Mouse (Mus musculus) MN1 (cell line): ENCODE measurements at regions not wholly inside any gene's neighbourhood (a gene's known extent, or its start where the extent isn't known, plus 50 kb on each side); places are given as distances from the start of the nearest gene placed in this dataset.

Experiments
- DNase-seq: peaks from one replicate; pipeline ENCODE4 v3.0.0-alpha.2; 2016; ENCODE audit warnings: low spot score

DNA sequence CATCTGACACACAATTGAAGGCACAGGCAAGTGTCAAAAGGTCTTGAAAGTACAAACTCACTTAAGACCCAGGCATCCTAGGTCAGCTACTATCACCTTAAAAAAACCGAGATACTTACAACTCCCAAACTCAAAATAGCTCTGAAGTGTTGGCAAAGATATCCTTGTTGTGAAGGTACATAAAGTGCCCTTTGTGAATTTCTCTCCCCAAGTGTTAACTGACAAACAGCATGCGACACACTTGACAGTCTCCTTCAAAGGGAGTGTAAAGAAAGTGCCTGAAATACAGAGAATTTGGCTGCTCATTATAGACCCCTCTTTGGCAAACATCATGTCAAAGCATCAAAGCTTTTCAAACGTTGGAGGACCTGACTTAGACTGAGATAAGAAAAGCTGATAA is 2634.2 kb downstream of the 9330182O14Rik start:
- no peak for DNase-seq

DNA sequence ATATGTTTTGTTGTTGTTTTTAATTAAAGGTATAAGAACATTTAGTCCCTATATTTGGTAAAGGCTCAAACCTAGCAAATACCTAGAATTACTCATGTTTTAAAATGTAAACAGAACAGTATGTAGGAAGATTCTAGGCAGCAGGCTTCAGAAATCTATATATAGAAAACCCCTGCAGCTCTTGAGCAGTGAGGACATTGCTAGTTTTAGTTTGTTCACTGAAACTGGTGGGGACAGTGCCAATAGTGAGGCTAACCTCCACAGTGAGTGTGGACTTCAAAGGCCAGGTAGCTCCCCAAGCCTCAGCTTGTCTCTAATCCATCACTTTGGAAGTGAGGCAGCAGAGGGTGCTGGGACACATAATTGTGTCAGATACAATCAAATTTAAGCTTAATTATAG is 2645.7 kb downstream of the 9330182O14Rik start:
- DNase-seq: no peak

DNA sequence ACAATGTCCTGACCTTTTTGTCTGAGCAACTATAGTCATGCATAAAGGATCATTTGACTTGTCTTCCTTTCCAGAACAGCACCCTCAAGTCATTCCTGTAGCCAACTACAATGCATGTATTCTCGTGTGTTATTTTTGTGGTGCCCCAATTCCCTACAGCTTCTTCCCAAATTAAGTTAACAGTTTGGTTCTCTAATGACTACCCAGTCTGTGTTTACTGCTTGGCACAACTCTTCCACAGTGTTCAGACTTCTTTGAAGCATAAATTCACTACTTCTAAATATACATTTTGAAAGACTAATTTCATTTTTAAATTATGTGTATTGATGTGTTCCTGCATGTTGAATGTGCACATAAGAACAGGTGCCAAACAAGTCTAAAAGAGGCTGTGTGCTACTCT is 2667.1 kb downstream of the 9330182O14Rik start:
- DNase-seq: no peak

DNA sequence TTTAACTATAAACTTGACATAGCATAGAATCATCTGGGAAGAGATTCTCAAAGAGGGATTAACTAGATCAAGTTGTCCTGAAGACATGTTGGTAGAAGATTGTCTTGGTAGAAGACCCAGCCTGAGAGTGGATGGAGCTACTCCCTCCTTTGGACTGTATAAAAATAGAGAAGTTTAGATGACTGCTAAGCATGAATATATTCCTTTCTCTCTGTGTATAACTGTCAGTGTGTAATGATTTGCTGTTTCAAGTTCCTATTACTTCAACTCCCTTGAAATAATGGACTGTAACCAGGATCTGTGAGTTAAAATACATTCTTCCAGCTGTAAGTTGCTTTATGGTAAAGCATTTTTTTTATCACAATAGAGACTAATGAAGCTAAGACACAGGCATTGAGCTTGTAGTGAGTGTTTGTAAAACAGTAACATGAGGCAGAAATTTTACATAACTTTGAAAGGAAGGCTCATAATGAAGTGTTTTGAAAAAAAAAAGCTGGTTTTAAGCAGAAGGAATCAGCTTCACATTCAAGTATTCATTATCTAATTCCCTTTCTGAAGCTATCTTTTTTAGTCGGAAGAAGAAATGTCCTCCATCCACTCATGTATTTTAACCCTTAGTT is 2676.8 kb downstream of the 9330182O14Rik start:
- no peak for DNase-seq

DNA sequence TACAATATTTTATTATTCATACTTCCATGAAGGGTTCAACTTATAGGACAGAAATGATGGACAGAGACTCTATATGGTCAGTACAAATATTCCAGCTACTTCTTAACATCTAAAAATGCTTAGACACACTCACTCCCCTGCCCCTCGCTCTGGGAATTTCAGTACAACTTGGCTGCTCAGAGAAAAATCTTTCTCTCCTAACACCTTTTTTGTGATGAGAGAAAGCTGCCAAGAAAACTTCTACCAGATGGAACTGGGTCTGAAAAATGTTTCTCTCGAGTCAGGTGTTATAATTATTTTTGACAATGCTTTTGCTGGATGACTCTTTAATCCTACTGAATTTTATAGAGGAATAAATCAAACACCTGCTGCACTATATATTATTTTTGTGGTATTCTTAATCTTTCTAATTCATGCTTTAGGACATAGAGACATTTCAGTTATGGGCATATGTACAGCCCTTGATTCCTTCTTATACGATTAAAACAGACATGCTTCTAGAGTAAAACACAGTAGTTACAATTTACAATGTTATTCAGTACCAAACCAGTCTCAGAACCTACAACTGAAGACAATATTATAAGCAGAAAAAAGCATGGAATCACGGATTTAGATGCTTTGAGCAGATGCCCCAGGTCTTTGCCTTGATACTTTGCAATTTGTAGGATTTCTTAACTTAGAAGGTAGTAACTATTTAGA is 2681.0 kb downstream of the 9330182O14Rik start:
- no peak for DNase-seq

DNA sequence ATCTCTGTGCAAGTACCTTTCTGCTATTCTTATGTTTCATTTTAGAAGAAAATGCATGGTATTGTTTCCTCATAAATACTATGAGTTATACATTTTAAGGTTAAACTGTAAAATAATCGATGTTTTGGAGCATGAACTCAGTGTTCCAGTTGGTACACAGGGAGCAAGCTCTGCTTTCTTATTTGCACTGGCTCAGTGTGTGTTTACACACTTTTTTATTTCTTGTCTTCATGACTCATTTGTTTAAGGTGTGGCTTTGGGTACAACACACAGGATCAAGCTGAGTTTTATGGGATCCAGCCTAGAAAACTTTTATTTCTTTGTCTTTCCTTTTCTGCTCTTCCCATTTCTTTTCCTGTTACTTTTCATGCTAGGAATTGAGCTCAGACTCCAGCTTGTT is 2704.7 kb downstream of the 9330182O14Rik start:
- no peak for DNase-seq

DNA sequence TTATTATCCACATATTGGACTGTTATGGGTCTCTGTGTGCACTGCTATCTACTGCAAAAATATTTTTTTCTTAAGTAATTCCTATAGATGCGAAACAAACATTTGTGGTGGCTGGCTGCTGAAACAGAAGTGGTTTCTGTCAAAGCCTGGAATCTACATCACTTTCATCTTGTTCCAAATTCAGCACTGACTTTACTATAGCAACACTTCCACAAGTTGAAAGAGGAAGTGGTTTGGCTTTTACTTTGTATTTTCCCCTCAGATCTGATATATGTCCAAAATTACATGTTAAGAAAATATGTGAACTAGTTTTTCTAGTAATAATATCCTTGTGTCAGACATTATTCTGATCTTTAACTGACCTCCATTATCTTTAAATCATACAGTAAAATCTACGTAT is 2715.8 kb downstream of the 9330182O14Rik start:
- DNase-seq: no peak

DNA sequence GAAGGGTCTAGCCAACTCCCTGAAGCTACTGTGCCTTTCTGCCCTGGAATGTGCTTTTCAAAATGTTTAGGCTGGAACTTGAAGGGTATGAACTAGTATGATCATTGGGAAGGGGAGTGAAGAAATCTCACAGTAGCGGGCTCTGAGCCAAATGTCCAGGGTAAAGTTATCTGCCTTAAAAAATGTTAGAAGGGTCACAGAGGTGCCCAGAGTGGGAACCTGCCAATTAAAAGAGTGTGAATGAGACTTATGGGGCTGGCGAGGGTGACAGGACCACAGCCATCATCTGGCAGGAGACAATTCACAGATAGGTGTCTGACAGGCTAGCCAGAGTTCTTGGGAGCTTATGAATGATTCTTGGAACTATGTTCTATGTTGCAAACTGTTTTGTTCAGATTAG is 2738.3 kb downstream of the 9330182O14Rik start:
- no peak for DNase-seq

DNA sequence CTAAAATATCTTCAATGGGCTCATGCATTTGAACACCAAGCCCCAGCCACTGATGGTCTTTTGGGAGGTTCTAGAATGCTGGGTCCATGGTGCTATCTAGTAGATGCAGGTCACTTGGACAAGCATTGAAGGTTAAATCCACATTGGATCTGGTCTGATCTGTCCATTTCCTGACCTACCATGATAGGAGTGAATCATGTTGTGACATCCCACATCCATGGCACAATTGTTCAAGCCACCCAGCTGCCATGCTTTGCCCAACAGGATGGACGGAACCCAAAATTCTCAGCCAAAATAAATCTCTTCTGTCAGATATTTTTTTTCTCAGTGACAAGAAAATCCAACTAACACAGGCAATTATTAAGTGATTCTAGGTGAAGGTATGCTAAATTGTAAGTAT is 2760.4 kb downstream of the 9330182O14Rik start:
- DNase-seq: no peak

DNA sequence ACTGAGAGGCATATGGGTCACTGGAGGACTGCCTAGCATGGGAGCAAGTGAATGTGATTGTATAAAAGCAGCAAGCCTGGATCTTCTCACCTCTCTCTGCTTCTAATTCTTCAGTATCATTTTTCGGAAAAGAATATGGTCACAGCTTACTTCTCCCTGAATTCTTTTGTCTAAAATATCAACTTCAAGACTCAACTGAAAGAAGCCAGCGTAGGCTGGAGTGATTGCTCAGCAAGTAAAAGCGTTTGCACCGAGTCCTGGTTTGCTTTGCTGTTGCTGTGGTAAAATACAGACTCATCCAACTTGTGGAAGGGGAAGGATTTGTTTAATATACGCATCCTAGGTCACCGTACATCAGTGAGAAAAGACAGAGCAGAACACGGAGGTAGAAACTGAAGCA is 2765.9 kb downstream of the 9330182O14Rik start:
- DNase-seq: no peak

DNA sequence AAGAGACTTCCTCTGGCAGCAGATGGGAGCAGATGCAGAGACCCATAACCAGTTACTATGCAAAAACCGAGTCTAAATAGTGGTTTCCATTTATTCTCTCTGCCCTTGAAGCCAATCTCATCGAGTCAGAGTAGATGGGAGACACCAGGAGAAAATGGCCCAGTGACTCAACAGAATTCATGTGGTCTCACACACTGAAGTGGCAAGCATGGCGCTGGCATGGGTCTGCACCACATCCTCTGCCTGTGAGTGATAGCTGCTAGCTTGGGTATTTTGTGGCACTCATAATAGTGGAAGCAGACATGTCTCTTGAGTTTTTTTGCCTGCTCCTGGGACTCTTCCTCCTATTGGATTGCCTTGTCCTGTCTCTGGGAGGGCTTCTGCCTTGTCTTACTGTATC is 2767.6 kb downstream of the 9330182O14Rik start:
- DNase-seq: no peak

DNA sequence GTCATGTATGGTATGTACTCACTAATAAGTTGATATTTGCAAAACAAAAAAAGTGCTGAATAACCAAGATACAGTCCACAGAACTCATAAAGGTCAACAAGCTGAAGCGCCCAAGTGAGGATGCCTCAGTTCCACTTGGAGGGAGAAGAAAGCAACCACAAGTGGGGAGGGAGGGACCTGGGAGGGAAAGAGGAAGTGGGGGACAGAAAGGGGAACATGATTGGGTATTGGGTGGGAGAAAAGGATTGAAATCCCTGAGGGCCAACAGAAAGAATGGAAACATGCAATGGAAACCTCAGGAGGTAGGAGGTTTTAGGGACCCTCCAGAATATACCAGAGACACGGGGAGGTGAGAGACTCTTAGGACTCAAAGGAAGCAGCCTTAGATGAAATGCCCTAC is 2777.2 kb downstream of the 9330182O14Rik start:
- no peak for DNase-seq

DNA sequence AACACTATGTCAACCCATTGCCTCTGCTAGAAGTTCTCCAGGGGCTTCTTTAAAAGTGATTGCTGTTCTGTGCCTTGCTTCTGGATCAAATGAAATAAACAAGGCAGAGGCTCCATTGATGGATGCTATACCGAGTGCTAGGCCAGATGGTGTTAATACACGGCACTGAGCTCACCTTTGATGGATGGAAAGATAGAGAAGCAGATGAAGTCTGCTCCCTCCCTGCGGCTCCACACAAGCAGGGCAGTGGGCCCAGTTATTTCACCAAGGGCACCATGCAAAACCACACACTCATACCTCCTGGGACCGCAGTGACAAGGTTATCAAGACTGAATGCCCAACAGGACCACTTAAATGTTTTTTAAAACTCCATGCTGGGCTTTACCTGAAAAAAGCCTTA is 2778.7 kb downstream of the 9330182O14Rik start:
- no peak for DNase-seq

DNA sequence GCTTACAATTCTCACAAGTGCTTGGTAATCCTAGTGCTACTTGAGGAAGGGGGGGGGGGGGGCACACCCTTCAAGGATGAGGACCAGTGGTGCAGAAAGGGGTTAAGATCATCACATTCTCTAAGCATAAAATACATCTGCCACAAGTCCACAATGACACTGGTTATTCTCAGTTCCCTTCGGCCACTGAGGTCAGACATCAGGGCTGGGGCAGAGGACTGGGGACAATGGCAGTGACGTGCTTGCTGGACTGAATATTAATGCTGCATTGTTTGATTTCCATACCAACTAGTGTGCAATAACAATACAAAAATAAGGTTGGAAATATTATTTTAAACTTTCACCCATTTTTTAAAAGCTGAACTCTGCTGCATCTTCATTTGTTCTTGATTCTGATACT is 2779.1 kb downstream of the 9330182O14Rik start:
- no peak for DNase-seq

DNA sequence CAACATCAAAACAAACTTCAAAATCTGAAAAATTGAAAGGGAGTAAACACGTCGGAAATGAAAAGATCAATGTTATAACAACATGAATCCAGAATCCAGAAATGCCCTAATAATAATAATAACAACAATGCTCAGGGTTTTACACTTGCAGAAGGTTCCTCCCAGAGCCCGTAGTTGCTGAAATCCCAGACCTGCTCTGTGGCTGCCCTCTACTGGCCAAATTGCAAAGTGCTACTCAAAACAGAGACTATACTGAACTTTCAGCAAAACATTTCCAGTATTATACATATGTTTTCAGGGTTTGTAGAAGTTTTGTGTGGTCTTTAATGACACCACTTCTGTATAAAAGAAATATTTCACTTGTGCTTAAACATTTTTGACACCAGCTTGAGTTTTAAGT is 2779.9 kb downstream of the 9330182O14Rik start:
- DNase-seq: peak; percentile 38

DNA sequence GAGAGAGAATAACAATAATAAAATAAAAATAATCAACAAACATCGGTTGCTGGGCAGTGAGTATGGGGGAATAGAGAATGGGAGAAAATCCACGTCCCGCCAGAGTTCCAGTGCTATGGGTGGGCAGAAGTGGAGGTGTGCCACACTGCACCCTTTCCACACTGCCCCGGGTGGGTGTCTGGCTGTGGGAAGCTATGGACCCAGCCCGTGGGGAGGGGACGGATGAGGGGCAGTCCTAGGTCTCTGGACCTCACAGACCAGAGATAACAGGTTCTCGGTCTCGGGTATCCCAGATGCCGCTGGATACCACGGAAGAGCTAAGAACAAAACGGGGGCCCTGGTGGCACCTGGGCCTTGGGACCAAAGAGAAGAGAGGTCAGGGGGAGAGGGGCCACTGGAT is 2781.0 kb downstream of the 9330182O14Rik start:
- DNase-seq: no peak

DNA sequence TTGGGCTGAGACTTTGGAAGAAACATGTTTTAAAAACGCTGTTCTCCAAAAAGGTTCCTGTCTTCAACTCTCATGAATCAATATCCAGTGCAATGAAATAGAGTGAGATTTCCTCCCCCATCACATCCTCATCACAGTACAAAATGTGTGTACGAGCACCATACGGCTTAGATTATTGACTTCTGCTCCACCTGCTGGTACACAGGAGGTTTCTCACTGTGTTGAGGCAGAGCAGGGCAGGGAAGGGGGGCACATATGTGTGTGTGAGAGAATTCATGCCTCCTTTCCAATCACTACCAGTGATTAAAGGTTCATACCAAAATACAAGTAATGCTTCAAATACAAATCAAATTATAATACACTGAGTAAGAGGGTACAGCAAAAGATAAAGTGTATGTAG is 2787.5 kb downstream of the 9330182O14Rik start:
- DNase-seq: no peak

DNA sequence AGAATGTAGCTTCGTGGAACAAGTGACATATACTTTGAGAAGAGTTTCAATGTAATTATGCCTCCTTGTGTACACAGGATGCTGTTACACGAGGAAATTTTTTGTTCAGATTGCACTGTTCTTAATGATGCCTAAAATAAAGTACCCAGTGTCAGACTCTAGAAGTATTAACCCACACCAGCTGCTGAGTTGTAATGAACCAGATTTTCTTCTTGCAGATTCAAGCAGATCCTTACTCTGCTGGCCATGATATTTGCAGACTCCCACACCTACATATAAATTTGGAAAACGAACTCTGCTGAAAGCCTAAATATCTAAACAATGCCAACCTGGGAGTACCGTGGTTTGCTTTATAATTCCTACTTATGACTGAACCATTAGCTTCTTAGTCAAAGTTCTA is 2794.2 kb downstream of the 9330182O14Rik start:
- no peak for DNase-seq

DNA sequence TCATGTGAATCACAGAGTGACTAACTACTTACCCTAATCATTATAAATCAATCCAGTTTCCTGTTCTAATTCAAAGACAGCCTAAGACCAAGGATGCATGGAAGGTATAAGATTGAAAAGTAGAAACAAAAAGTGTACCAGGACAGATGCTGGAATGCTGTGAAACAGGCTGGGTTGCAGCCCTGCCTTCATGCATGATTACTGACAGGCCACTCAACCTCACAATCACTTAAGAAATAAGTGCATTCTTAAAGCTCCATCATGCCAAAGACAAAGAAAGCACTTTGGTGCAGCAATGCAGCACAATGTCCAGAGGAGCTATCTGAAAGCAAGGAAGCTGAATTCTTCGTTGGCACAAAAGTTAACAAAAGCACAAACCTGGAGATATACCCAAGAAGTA is 2810.4 kb downstream of the 9330182O14Rik start:
- DNase-seq: no peak

DNA sequence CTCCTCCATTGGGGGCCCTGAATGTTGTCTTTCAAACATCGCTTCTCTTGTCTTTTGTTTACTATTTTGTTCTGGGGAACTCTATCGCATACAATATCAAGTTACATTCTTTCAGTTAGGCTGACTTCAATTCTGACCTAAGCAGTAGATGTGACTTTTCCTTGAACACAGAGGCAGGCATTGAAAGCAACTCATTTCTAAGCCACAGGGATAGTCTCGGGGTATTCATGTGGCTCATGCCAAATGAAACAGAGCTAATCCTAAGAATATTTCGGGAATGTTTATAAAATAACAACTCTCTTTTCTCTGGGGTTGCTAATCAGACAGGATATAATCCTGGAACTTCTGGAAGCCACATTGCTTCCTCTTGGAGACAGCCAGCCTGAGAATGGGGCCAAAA is 2821.0 kb downstream of the 9330182O14Rik start:
- DNase-seq: no peak

DNA sequence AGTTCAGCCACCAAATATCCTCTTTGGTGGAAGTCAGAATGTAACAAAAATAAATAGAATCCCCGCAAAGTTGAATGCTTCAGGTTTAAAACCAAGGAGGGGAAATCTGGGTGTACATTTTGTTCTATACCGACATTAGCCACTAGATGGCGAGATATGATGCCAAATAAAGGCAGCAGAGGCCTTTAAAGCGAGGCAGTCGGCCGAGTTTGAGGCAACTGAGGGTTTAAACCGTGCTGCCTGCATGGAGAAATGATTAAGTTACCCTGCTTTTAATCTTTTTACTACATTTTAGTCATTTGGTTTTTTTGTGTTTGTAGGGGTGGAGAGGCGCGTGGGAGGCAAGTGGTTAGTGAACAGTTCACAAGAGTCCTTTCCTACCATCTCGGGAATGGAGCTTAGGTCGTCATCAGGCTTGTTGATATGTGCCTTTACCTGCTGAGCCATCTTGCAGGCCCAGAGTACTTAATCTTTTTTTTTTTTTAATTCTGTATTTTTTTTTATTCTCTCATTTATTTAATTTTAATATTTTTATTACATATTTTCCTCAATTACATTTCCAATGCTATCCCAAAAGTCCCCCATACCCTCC is 2828.7 kb downstream of the 9330182O14Rik start:
- peak; percentile 83 for DNase-seq

DNA sequence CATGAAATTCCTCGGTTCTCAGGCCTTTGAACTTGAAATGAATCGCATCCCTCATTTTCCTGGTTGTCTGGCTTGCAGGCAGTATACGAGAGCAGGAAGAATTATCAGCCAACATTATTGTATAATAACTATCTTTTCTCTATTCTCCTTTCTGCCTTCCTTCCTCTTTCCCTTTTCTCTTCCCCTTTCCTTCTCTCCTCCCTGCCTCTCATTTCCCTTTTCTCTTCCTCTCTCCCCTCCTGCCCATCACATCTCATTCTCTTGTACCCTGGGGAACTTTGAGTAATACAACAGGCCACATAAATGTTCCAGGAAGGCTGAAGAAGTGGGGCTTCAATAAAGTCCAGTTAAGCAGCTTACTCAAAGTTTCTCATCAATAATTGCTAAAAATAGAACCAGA is 2831.1 kb downstream of the 9330182O14Rik start:
- no peak for DNase-seq
